Mouse (Mus musculus) granulocyte monocyte progenitor cell, adult 5-6 weeks (primary cell): ENCODE results near the gene Asb4. TPM values are rescaled to one million over a fixed set of nuclear protein-coding genes. Genes with fewer than 3 reads are reported as not detected.

ENCODE experiments used
- ATAC-seq: replicated peaks from 2 replicates; pipeline ENCODE4 v1.8.0; 2016; ENCODE audit warnings: mild to moderate bottlenecking, moderate TSS enrichment, inconsistent platforms; ENCODE audit not compliant: poor library complexity, severe bottlenecking
- total RNA-seq, 2 experiments: library from RNA; stranded (forward) in 1 of 2; stranded (reverse) in 1 of 2; fragments of 200-712, 200-1000 nt in 1 of 2; fragments of >200 nt in 1 of 2; fragmentation: Nextera tagmentation in 1 of 2; gene quantifications; 2 replicates each; pipeline ENCODE4 v1.2.3; 2014 to 2017

Asb4 gene
- total RNA-seq, 2 experiments from 2014 or later, result not detected

GRCm38 (mm10) chr6:5442316-5443085 lies 59.3 kb downstream of the Asb4 start:
- no peak for ATAC-seq

- ATAC-seq, result no peak
Observed at GRCm38 (mm10) chr6:5443104-5443863, 60.1 kb downstream of the Asb4 start.

DNA sequence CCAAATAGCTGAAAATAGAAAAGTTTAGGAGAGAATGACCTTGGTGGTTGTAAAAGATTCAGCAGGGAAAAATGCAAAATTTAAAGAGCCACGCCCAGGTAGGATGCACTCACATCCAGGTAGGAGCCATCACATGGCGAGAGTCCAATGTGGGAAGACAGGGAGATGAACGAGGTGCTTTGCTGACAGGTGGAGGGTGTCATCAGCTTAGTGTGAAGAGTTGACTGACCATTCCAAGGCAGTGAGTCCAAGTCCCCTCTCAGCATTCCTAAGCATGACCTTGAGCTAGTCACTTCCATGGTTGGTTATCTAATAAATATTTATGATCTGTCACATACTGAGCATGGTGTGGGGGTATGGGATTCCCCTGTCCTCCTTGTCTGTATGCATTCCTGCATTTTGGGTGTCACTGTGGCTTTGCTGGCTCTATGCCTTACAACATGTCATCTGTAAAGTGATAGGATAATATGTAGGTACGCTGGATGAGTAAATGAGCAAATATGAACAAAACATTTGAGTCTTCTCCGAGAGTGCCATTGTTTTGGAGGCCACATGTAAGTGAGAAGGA lies 61.2 kb downstream of the Asb4 start:
- no peak for ATAC-seq

DNA sequence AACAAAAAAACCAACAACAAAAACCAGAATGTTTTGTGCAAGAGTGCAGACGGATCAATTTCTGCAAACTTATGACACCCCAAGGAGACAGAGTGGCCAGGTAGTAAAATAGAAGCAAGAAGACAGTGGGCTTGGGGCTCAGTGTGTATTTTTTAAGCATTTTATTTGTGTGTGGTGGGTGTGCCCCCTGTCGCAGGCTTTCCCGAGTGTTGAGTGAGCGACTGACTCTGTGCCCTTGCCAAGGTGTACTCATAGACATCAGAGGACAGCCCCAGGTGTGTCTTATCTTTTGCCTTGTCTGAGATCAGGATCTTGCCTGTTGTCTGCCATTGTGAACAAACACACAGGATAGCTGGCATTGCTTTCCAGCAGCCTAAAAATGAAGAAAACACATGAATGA lies 63.8 kb downstream of the Asb4 start:
- no peak for ATAC-seq

GRCm38 (mm10) chr6:5447546-5447945 lies 64.4 kb downstream of the Asb4 start:
- ATAC-seq, result no peak

- ATAC-seq, result no peak
Observed at GRCm38 (mm10) chr6:5448396-5448795, 65.2 kb downstream of the Asb4 start.

DNA sequence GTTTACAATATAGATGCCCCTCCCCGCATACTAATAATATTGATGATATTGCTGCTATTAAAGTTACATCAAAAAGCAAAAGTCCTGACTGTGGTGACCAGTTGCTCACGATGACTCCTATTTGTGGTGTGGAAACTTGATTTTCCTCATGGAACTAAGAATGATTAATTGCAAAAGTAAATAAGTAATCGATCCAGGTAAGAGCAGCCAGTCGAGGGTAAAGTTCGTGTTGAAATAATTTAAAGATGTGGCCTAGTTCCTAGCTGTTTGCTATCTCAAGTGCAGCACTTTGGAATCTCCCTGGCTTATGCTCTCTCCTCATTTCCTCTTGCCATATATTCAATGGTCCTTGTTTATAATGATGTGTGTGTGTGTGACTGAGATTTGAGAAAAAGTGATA lies 66.7 kb downstream of the Asb4 start:
- no peak for ATAC-seq

GRCm38 (mm10) chr6:5455836-5456235 lies 72.7 kb downstream of the Asb4 start:
- no peak for ATAC-seq

- ATAC-seq, result no peak
Observed at GRCm38 (mm10) chr6:5470480-5471318, 87.5 kb downstream of the Asb4 start.

- no peak for ATAC-seq
Observed at GRCm38 (mm10) chr6:5472692-5473091, 89.5 kb downstream of the Asb4 start.

DNA sequence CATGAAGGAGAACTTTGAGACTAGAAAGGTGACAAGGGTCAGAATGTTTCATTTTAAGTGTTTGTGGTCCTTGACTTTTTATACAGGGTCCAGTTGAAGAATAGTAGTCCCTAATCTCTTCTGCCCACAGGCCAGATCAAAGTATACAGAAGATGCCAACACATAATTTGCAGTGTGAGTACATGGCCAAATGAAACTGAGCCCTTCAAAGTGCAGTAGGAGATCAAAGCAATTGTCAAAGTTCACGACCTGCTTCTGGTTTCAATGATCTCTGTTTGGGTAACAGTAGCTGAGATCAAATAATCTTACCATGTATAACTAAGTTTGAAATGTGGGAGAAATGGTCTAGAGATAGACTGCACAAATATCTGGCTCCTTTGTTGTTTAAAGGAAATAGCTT lies 90.8 kb downstream of the Asb4 start:
- ATAC-seq, result no peak

DNA sequence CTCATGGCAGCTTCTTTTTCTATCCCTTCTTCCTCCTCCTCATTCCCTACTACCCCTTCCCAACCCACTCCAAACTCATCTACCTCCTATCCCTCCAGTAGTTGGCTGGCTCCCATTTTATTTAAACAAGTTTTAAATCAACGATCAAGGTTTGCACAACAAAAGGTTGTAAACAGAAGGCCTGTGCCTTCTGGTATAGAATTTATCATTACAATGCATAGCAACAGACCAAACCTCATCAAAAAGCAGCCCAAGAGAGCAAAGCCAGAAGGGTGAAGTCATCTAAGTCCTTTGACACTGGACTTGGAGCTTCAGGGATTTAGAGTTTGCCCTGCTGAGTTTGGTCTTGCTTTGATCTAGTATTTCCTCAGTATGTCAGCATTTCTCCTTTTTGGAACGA lies 97.9 kb downstream of the Asb4 start:
- no peak for ATAC-seq

DNA sequence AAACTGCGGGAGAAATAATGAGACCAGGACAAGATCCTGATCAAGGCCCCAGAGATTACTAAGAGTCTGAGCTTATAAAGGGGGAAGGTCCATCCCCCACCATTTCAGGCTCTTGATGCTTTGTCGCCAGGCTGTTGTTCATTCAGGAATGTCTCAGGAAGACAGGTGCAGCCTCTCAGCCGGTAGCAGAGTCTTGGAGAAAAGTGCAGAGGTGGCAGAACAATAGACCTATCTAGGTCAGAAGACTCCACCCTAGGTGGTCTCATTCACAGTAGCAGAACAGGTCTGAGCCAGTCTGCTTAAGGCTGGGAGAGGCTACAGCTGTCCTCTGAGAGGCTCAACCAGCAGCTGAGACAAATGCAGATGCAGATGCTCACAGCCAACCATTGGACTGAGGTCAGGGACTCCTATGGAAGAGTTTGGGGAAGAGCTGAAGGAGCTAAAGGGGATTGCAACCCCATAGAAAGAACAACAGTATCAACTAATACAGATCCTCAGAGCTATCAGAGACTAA lies 99.1 kb downstream of the Asb4 start:
- no peak for ATAC-seq

Other genes with a start within 250 kb of the Asb4 start
- gene Pon1, start 189.4 kb upstream of the Asb4 start, total RNA-seq (2014; fragmentation: Nextera tagmentation), result not detected in 2 replicates
- not detected in 2 replicates for gene Pon1, start 189.4 kb upstream of the Asb4 start, total RNA-seq (2017)
- 8.9 and 17.6 TPM in 2 replicates for gene Pon3, start 127.1 kb upstream of the Asb4 start, total RNA-seq (2014; fragmentation: Nextera tagmentation)
- gene Pon3, start 127.1 kb upstream of the Asb4 start, total RNA-seq (2017), result 15.8 and 17.0 TPM in 2 replicates
- 25.3 and 36.0 TPM in 2 replicates for gene Pon2, start 84.9 kb upstream of the Asb4 start, total RNA-seq (2014; fragmentation: Nextera tagmentation)
- 17.9 and 24.2 TPM in 2 replicates for gene Pon2, start 84.9 kb upstream of the Asb4 start, total RNA-seq (2017)
- not detected in 2 replicates for gene Pdk4, start 112.9 kb downstream of the Asb4 start, total RNA-seq (2014; fragmentation: Nextera tagmentation)
- not detected in 2 replicates for gene Pdk4, start 112.9 kb downstream of the Asb4 start, total RNA-seq (2017)